In the genomic region with DNA sequence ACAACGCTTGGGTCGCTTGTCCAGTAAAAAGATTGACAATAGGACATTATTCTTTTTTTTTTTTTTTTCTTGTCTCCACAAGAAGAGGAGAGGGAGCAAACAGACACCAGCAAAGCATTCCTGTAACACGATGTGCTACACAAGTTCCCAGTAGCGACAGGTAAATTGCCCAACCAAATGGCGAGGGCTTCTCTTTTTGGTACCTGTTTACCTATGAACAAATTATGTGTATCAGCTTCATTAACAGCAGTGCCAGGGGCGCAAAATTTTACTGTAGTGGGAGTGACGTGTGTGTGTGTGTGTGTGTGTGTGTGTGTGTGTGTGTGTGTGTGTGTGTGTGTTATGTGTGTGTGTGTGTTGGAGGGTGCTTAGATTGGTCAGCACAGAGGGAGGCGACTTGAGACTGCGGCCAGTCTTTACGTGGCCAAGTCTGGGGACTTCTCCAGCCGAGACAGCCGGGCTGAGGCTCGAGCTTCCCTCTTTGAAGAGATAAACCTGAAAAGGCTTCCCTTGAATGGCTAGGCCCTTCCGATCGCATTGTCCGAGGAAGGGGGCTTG, we compare ENCODE assay signal across 8 mouse cellular contexts.
DNase-seq lines count a peak whose midpoint lies in the region; ATAC-seq and TF ChIP-seq lines count a peak whose summit lies in the region.

No protein-coding gene starts in this region.

- DNase-seq in heart, adult 9 months (ENCODE audit: low spot score in 2 of 2), result no peak
- peak; percentile 55 for DNase-seq in hindbrain, embryonic 14.5 days (ENCODE audit: low spot score)
- DNase-seq in right cerebral cortex, postnatal 4 days, result no peak
- no peak for DNase-seq in adrenal gland, postnatal 36 days
- DNase-seq in retina, embryonic 14.5 days (ENCODE audit: low spot score), result no peak

- peak overlapping the region; percentile 89 for H3K9ac ChIP-seq in heart, embryonic 12.5 days
- peak overlapping the region; percentile 100 for H3K9ac ChIP-seq in hindbrain, embryonic 14.5 days
- peak overlapping the region; percentile 100 for H3K9ac ChIP-seq in midbrain, embryonic 16.5 days (ENCODE audit: low read depth, low read length)

- peak overlapping the region; percentile 84 for H3K27ac ChIP-seq in heart, embryonic 12.5 days (ENCODE audit: poor library complexity, severe bottlenecking)
- no peak overlapping the region for H3K27ac ChIP-seq in bone marrow macrophage, adult 2 months (ENCODE audit: insufficient read depth, low read depth, low read length)
- peak overlapping the region; percentile 100 for H3K27ac ChIP-seq in hindbrain, embryonic 14.5 days
- H3K27ac ChIP-seq in midbrain, embryonic 16.5 days (ENCODE audit: low read length), result peak overlapping the region; percentile 100

- H3K36me3 ChIP-seq in heart, embryonic 12.5 days, result no peaks in the 10 kb centered on the region
- H3K36me3 ChIP-seq in hindbrain, embryonic 14.5 days (replicated peaks; ENCODE audit: control insufficient read depth, insufficient read depth), result peaks cover 12% of the 10 kb centered on the region
- no peaks in the 10 kb centered on the region for H3K36me3 ChIP-seq in midbrain, embryonic 16.5 days (ENCODE audit: control insufficient read depth, insufficient read depth, low read length)

- peak overlapping the region; percentile 94 for H3K4me2 ChIP-seq in heart, embryonic 12.5 days
- peak overlapping the region; percentile 87 for H3K4me2 ChIP-seq in hindbrain, embryonic 14.5 days (replicated peaks)
- peak overlapping the region; percentile 67 for H3K4me2 ChIP-seq in midbrain, embryonic 16.5 days (ENCODE audit: low read length)

- peak overlapping the region; percentile 77 for H3K4me3 ChIP-seq in heart, embryonic 12.5 days
- peak overlapping the region; percentile 54 for H3K4me3 ChIP-seq in bone marrow macrophage, adult 2 months (ENCODE audit: insufficient read depth, low read length)
- peak overlapping the region; percentile 90 for H3K4me3 ChIP-seq in hindbrain, embryonic 14.5 days (replicated peaks; ENCODE audit: low read length)
- peak overlapping the region; percentile 70 for H3K4me3 ChIP-seq in midbrain, embryonic 16.5 days (ENCODE audit: low read depth, low read length)

- whole genome bisulfite sequencing in heart, embryonic 12.5 days, result 1% methylated on average over 15 of the region's 16 CpGs
- whole genome bisulfite sequencing in hindbrain, embryonic 14.5 days, result under 1% methylated on average over 16 of the region's 16 CpGs
- WGBS in midbrain, embryonic 16.5 days, result 0% methylated on average over 16 of the region's 16 CpGs

- H3K27me3 ChIP-seq in heart, embryonic 12.5 days (replicated peaks), result peaks cover 59% of the 10 kb centered on the region
- H3K27me3 ChIP-seq in hindbrain, embryonic 14.5 days (ENCODE audit: control insufficient read depth, insufficient read depth, low read length), result no peaks in the 10 kb centered on the region
- H3K27me3 ChIP-seq in midbrain, embryonic 16.5 days (ENCODE audit: control insufficient read depth, insufficient read depth, low read depth, low read length), result no peaks in the 10 kb centered on the region

- ATAC-seq in heart, embryonic 12.5 days (ENCODE audit: insufficient number of reproducible peaks, low FRiP score), result peak; percentile 34
- no peak for ATAC-seq in hindbrain, embryonic 14.5 days (ENCODE audit: low FRiP score)
- peak; percentile 5 for ATAC-seq in midbrain, embryonic 16.5 days

- no peak for TF ChIP-seq CTCF in bone marrow macrophage, adult 2 months (IDR thresholded peaks at IDR 0.05; ENCODE audit: low read depth, low read length)

- no peaks in the 10 kb centered on the region; the same call in 1 of the 2 replicates for H3K9me3 ChIP-seq in heart, embryonic 12.5 days (replicated peaks)
- no peaks in the 10 kb centered on the region for H3K9me3 ChIP-seq in hindbrain, embryonic 14.5 days (ENCODE audit: control insufficient read depth, low read length)
- no peaks in the 10 kb centered on the region for H3K9me3 ChIP-seq in midbrain, embryonic 16.5 days (replicated peaks; ENCODE audit: control insufficient read depth, low read length, poor library complexity, severe bottlenecking)

- H3K4me1 ChIP-seq in heart, embryonic 12.5 days (replicated peaks), result peaks cover 27% of the 10 kb centered on the region
- H3K4me1 ChIP-seq in bone marrow macrophage, adult 2 months (ENCODE audit: control insufficient read depth, insufficient read depth, low read length), result no peaks in the 10 kb centered on the region
- H3K4me1 ChIP-seq in hindbrain, embryonic 14.5 days (replicated peaks; ENCODE audit: control insufficient read depth, insufficient read depth, low read length), result no peaks in the 10 kb centered on the region
- no peaks in the 10 kb centered on the region for H3K4me1 ChIP-seq in midbrain, embryonic 16.5 days (ENCODE audit: control insufficient read depth, insufficient read depth, low read length)

- TF ChIP-seq POLR2A in bone marrow macrophage, adult 2 months (IDR thresholded peaks at IDR 0.05; ENCODE audit: borderline replicate concordance, low read depth, low read length), result no peak
